Mouse (Mus musculus): ENCODE data around the gene Neurl3. TPM values are rescaled to one million over a fixed set of nuclear protein-coding genes. Genes with fewer than 3 reads are reported as not detected.
A peak's percentile ranks its signal among the peaks of the same experiment; 100 is the strongest.

The Neurl3 gene
- total RNA-seq (2021): under 1 TPM; 0.55 to 0.67 TPM
- long read RNA-seq, experiment 1: 0 reads
- long read RNA-seq, experiment 2, partial matches to known transcripts: 0 of 1 reads
- long read RNA-seq, experiment 2, other reads (novel, unspliced or antisense): 0 of 1 reads

DNA sequence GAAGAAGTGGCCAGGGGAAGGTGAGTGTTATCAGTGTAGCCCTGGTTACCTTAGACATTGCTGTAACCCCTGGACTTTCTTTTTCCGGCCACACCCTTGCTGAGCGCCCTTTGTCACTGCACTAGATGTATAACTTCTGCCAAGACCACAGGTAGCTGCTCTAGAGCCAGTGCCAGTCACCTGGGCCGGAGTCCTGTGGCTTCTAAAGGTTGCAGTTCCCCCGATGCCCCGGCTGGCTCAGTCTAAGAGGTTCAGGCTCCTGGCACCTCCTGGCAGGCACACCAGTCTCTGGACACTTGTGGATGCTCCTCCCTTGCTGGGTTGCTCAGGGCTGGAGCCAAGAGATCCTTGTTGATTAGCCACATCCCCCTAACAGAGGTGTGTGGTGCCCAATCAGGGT is at the start of gene Neurl3:
Gene Neurl3, minus strand, starts transcription at position 225 of the 400 bp plus-strand sequence.
- no peak for DNase-seq (ENCODE audit: low spot score in 2 of 2)

DNA sequence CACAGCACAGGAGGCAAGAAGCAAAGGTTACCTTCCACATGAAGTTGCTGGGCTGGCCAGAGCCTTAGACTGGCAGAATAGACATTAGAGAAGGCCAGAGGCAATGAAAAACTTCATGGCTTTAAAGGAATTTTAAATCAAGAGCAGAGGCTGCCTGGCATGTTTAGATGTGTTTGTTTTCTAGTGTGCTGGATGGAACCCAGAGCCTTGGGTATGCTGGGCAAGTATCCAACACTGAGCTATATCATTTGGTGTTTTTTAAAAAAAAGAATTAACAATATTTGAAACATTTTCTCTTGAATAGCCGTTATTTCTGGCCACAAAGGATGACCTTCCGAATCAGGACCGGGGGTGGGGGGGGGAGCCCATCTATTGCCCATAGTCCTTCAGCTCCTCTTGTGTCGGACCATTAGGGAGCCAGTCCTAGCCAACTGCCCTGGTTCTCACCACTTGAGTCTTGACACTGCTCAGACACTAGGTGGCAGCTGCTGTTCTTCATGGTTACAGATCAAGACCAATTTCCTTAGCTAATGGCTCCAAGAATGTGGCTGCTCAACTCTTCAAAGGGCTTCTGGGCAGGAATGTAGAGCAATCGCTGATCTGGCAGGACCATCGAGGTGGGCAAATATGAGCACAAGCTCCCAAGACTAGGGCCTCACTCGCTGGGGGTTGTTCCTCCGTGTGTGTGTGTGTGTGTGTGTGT is 49.4 kb upstream of the Neurl3 start:
- DNase-seq (ENCODE audit: low spot score in 2 of 2): peak; percentile 39 to 69

DNA sequence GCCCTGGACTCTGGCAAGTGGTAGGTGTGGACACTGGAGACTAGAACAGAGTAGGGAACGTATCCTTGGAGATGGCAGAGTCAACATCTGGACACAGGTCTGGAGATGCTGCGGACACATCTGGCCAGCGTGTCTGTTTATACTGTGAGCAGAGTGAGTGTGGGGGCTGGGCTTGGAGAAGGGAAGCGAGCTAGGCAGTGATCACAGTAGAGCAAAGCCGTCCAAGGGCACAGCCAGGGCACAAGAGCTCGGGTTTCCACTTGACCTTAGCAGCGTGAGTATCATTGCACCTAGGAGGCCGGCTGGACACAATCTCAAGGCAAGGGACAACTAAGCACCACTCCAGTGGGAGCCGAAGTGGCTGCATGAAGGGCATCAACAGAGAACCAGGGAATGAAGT is 48.6 kb upstream of the Neurl3 start:
- no peak for DNase-seq (ENCODE audit: low spot score in 2 of 2)

DNA sequence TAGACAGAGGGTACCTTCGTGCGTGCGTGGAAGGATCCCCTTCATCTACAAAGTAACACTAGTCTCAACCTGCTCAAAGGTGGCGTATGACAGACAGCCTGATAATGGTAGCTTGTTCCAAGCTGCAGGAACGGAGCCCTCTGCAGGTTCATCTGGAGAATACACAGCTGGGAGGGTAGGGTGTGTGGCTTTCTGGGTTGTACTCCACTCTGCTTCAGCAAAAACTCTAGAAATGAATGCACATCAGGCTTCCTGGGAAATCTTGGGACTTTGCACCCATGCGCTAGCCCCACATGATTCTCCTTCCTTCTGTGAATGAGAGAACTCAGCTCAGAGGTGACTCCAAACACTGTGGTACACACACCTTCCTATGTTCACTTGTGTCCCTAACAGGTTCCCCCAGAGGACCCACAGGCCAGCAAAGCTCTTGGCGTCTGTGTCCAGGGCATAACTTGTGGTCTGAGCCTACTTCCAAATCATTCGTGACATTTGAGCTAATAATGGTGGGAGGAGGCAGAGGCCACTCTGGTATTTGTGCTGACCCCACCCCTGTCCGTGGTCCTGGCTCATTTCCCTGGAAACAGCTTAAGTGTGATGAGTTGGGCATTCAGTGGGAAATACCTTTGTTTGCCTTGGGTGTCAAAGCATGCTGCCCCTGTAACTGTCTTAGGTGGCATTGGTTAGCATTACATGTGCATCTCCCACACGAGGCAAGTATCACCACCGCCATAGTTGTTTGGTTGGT is 47.5 kb upstream of the Neurl3 start:
- DNase-seq (ENCODE audit: low spot score in 2 of 2): no peak

DNA sequence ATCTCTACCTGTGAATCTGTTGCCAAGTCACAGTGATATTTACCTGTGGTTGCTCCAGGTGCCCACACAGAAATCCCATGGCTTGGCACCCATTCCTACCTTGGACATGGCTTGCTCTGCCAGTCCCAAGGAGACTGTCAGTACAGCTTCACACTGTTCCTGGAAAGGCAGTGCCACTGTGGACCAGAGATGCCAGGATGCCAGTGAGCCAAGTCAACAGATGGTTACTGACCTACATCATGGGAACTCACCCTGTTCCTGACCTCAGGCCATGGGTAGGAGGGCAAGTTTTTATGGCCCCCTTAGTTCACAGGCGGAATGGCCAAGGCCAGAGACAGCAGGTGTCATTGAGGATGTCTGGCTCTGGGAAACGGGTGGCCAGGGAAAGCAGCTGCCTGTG is 46.7 kb upstream of the Neurl3 start:
- DNase-seq (ENCODE audit: low spot score in 2 of 2): no peak

DNA sequence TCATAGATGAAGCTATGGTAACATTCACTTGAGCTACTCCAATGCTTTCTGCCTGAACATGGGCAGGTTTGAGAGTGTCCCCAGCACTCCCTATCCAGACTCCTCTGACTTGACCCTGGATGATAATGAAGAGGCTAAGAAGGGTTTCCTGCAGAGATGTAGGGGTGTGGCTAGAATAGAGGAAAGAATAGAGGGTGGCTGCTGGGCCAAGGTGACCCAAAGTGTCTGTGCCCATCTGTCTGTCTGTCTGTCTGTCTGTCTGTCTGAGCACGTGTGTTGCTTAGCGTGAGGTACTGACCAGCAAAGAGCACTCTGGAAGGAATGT is 41.3 kb upstream of the Neurl3 start:
- DNase-seq (ENCODE audit: low spot score in 2 of 2): no peak

DNA sequence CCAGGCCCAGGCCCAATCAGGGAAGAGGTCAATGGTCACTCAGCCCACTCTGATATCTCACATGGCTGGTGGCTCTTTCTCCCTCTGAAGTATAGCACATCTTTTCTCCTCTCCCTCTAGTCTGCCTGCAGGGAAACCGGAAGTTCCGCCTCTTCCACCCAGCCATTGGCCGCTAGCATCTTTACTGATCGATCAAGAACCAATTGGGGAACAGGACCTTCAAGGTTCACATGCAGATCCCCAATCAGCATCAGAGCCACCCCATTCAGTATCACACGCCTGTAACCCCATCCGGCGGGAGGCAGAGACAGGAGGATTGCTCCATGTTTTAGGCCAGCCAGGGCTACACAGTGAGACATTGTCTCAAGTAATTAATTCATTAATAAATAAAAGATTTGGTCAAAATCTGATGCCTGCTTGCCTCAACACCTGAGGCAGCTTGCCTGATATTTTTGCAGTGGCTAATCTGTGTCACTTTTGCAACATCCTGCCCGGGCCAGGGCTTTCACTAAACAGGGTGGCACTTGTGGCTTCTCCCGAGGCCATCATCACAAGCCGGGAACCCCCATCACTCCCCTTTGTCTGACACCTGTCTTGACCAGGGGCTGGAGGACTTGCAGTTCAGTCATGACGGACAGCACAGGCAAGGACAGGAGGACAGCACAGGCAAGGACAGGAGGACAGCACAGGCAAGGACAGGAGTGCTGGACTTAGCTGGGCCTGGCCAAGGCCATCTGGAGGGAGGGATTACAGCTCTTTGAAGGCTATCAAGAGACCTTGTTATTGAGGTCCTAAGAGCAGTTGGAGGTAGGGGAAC is 40.7 kb upstream of the Neurl3 start:
- no peak for DNase-seq (ENCODE audit: low spot score in 2 of 2)

DNA sequence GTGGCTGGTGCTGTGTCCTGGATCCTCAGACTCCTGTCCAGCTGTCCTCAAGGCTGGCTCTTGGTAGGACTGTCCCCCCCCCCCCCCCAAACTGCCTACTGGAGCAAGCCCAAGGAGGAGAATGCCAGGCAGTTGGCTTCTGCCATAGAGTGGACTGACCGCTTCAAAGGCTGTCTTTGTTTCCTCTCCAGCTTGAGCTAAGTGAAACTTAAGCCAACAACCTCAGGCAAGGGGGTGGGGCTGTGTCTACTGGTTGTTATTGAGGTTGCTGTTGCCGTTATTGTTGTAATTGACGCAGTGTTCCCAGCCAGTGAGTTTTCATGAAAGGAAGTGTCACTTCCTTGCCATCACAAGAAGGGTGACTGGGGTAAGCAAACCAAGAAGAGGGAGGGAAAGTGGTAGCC is 35.0 kb upstream of the Neurl3 start:
- DNase-seq (ENCODE audit: low spot score in 2 of 2): peak; percentile 46 to 81

DNA sequence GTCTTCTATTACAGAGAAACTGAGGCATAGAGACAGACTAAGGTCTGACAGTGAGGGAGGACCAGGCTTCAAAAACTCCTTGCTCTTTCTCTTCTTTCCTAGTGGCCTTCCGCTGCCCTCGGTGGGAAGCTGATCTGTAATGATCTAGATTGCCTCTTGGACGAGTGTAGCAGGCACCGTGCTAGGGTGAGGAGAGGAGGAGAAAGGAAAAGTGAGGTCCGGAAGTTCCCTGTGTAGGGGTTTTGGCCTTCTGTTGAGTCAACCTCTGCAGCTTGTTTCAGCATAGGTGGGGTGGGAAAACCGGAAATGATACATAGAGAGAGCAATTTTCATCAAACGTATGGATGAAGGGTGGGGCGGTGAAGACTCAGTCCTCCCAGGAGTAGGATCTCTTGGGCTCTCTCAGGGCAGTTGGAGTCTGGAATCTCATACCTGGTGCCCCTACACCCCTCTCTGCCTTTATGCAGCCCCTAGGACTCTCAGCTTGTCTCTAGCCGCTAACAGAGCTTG is 34.5 kb upstream of the Neurl3 start:
- no peak for DNase-seq (ENCODE audit: low spot score in 2 of 2)

DNA sequence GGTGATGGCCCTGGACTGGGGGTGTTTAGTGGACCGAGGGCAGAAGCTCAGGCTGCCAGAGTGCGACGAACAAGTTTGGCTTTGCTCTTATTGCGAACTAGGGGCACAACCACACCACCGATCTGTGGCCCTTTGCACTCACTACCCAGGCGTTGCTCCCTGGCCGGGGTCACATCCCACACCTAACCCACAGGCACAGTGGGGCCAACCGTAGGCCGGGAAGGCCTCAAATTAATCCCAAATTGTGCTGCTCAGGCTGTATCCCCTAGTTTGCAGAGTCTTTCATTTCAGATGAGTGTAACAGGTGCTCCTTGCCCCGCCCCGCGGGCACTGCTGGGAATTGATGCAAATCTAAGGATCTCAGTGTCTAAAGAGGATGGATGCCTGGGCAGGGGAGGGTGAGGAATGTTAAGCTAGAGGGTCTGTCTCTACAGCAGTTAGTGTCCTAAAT is 34.0 kb upstream of the Neurl3 start:
- no peak for DNase-seq (ENCODE audit: low spot score in 2 of 2)

DNA sequence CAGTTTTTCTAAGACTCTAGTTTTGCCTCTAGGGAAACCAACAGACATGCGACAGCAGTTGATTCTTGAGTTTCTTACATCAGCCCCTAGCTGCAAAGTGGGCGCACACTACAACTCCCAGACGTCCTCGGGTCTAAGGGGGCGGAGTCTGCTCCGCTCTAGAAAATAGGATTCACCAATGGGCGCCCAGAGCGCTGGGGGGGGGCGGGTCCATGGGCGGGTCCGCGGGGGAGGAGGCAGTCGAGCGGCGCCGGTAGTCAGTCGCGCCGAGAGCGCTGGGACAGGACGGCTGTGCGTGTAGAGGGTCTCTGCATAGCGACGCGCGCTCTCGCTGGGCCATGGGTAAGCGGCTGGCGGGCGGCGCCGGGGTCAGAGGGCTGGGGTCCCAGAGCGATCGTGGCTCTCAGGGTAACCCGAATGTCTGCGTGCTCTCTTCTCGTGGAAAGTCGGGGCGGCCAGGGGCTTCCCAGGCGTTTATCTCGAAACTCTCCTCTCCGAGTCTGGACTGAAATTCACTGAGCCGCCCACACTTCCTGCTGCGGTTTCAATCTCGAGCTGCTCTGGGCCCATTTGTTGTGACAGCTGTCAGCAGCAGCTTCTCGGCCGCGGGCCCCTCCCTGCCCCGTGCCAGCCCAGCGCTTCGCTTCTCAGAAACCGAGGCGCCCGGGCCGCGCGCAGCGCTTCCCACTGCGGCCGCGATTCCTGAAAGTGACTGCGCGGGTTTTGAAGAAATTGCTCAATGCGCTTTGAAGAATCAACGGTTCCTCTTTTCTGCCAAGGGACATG is 33.2 kb upstream of the Neurl3 start, which contains the start of gene Arid5a:
Gene Arid5a, plus strand, starts transcription at position 239 of the 786 bp plus-strand sequence.
- peak; percentile 80 to 90 for DNase-seq (ENCODE audit: low spot score in 2 of 2)

DNA sequence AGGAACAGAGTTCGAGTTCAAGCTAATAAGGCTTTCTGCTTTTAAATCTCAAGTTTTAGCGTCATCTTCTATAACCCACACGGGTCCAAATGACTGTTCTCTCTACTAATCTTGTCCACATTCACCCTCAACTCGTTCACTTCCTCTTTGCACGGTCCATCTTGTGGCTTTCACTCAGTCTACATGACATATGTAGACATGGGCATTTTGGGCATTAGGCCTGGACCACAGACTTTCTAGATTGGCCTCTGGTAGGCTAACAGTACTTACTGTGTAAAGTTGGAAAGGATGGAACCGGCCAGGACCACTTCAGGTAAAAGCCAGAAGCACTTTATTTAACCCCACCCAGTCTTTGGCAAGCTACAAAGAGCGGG is 32.6 kb upstream of the Neurl3 start:
- DNase-seq (ENCODE audit: low spot score in 2 of 2): no peak

DNA sequence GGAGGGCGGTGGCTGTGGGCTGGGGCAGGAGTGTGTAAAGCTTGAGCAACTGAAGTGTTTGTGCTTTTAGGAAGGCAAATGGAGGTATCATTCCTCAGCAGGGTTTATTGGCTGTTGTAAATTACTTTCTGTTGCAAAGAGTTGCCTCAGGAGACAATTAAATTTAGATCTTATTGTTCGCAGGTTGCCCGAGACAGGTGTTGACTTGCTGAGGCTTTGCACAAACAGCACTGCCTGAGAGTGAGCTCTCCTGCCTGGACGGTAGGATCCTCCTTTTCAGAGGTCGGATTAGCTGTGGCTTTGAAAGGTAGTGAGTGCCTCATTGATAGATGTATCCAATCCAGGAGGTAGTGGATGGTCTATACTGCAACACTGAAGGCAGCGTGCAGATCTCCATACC is 31.6 kb upstream of the Neurl3 start:
- DNase-seq (ENCODE audit: low spot score in 2 of 2): no peak

DNA sequence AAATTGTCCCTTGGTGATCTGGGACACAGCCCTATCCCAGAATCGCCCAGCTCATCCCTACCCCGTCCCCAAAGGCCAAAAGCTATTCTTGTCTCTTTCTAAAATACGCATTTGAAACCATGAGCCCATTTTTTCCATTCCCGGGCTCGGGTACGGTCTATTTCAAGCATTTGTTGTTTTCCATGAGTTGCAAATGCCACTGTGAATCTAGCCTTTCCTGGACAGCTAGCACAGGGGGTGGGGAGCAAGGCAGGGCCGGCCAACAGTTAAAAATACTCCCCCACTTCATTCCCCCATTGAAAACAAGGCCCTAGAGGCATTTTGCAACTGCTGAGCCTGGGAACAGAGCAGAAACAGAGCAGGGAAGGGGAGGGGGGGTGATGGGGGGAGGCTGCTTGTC is 30.3 kb upstream of the Neurl3 start:
- DNase-seq (ENCODE audit: low spot score in 2 of 2): no peak

DNA sequence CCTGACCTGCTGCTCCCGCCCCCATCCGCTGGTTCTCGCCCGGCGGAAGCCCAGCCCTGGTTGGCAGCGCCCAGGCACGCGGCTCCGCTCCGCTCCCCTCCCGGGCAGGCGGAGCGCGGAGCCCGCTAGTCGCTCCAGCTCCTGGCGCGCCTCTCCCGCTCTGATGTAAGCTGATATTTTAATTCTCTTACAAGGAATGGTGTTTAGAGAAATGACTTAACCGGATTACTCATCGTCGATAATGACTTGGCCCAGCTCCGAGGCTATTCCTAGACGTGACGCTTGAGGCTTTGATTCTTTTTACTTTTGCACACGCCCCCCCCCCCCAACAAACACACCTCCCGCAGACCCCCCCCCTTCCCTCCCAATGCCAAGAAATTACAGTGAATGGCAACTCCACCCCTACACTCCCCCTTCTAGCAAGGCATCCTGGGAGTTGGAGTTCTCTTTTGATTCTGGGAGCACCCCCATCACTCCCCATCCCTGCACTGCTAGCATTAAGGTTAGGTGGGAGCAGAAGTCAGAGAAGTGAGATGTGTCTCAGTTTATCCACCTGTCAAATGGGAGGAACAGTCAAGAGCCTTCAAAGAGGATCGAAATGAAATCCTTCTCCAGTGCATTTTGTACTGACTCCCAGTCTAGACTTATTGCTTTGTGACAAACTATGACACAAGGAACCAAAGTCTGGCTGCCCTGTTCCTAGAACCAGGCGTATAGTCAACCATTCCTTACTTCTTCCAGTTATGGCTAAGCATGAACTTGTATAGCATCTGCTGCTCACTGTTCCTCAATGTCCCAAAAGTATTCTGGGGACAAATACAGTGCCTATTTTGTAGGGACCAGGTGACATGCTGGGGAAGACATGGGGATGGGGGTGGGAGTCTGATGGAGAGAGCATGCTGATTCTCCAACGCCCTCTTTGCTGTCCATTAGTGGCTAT is 29.2 kb upstream of the Neurl3 start:
- peak; percentile 68 to 83 for DNase-seq (ENCODE audit: low spot score in 2 of 2)

DNA sequence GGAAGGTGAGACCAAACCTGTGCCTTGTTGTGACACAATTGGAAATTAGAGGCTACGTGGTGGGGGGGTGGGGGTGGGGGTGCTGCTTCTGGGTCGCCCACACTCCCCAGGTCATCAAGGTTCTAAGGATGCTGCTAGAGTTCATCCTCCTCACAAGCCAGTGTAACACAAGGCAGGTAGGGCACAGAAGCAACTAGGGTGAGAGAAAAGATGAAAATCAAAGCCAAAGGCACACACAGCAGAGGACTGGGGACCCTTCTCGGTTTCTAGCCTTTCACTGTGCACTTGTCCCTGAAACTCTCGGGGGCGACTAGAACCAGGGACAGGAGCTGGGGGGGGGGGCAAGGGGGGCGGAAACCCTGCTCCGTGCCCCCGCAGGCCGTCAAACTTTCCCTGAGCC is 28.5 kb upstream of the Neurl3 start:
- DNase-seq (ENCODE audit: low spot score in 2 of 2): no peak

DNA sequence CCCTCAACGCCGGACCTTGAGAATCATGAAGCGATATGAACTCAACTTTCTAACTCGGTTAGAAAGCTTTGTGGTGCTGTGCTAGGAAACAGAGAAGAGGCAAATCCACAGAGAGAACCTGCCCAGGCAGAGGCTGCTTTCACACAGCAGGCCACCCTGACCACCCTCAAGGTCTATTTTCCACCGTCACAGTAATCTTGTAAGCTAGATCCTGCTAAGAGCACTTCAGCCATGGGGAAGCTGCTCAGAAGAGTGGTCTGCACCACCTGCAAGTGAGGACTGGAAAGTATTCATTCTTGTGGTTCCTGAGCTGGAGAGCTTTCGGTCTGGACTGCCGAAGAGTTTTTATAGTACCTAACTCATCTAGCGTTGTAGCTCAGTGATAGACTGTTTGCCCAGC is 27.8 kb upstream of the Neurl3 start:
- DNase-seq (ENCODE audit: low spot score in 2 of 2): no peak

DNA sequence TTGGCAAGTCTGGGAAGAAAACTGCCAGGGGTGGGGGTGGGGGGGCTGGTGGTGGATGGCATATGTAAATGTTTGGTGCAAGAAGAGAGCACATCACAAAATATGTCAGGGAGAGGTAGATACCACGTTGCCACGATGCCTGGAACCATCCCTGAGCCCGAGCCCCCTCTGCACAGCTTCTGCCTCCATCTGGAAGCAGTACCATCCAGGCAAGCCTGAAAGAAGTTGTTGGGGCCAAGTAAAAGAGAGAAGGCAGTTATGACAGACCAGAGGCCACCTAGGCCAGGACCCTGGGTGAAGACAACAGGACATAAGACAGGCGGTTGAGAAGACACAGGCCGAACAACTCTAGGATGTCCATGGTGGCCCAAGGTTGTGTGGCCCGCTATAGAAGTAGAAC is 26.0 kb upstream of the Neurl3 start:
- no peak for DNase-seq (ENCODE audit: low spot score in 2 of 2)

DNA sequence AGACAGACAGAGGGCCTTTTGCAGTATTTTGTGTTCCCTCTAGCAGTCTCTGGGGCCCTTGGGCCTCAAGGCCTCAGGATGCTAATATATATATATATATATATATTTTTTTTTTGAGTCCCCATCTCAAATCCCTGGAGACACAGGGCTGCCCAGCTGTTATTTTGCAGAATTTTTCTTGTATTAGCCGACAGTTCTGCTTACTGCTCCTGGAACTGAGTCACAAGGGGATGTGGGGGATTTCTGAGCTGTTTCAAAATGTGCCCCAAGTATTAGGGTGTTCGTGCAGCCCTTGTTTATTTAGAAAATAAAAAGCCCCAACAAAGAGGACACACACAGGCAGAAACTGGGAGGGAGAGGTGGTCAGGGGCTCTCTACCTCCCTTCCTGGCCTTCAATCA is 25.2 kb upstream of the Neurl3 start:
- no peak for DNase-seq (ENCODE audit: low spot score in 2 of 2)

DNA sequence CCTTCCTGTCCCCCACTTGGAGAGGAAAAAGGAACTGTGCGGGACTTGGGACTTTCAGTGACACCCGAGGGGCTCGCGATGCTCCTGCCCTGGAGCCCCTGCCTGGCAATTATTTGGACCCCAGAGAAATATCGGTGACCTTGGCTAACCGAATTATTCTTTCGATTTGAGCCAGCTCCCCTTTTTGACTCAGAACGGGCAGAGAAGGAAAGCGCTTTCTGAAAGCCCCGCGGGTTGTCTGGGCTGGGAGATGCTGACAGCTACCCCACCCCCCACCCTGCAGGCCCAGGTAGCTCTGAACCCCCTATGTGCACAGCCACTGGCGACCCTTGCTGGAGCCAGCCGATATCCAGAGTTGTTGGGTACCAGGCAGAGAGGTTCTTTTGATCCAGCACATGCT is 24.6 kb upstream of the Neurl3 start:
- no peak for DNase-seq (ENCODE audit: low spot score in 2 of 2)

All from layer of hippocampus, postnatal 14 days (tissue).